Mouse (Mus musculus): Measurements from ENCODE around the gene Aadat. TPM values are rescaled to one million over a fixed set of nuclear protein-coding genes. Genes with fewer than 3 reads are reported as not detected.
"Not testable (repeated sequence)": the region's sequence is repeated elsewhere in the genome, so short reads cannot be mapped to it uniquely, and the experiment has no call there.

Gene Aadat
- 7.0 and 13.7 TPM in 2 replicates for polyA plus RNA-seq (2014; fragmentation: Nextera tagmentation; extraction: Ambion mirVana)

DNA sequence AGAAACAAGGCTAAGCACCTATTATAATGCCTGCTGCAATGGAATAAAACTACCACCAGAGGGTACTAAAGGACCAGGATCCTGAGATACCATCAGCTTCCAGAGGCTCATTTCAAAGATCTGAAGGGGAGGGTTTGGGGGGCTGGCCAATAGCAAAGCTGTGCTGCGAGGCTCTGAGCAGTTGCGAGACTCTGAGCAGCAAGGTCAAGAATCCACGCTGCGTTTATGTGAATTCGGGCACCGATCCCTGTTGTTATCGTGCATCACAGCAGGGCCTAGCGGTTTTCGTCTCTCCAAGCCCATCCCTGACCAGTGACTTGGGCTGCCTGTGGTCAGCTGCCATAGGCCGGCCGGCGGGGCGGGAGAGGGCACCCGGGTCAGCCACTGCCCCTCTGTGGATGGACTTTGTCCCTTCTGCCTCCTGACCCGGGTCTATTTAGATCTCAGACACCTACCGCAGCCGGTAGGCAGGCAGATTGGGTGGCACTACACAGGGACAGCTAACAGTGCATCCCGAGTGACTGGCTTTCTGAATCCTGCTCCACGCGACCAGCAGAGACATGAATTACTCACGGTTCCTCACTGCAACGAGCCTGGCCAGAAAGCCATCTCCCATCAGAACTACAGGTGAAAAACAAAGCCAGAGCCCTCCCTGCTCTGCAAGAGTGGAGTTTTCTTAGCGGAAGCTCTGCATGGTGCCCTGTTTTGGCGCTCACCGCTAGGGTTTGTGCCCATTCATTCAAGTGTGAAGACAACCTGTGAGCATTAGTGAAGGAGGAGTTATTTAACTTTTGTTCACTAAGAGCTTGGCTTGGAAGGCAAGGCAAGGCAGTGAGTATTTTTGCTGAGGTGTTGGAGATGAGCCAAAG is at the start of gene Aadat:
Aadat (plus strand) TSS at position 280 of the 869 bp plus-strand sequence.
- H3K4me1 ChIP-seq (ENCODE audit: control insufficient read depth, insufficient read depth, low read length) = no peaks in the 10 kb centered on the region
- peak within 1 kb of the TSS; percentile 92 for H3K4me2 ChIP-seq (replicated peaks; ENCODE audit: low read depth, low read length)
- peak within 1 kb of the TSS; percentile 61 for H3K9ac ChIP-seq (ENCODE audit: low read depth, low read length)
- H3K27me3 ChIP-seq (ENCODE audit: control insufficient read depth, insufficient read depth, low read length) = no peaks in the 10 kb centered on the region
- H3K27ac ChIP-seq (ENCODE audit: low read depth, low read length) = peak within 1 kb of the TSS; percentile 15; the same call in 1 of the 2 replicates
- WGBS = under 1% methylated on average over 25 of the region's 25 CpGs
- H3K9me3 ChIP-seq (ENCODE audit: control insufficient read depth, low read length) = no peaks in the 10 kb centered on the region
- no peaks in the 10 kb centered on the region for H3K36me3 ChIP-seq (ENCODE audit: control insufficient read depth, insufficient read depth, low read length)
- peak within 1 kb of the TSS; percentile 53 for H3K4me3 ChIP-seq (ENCODE audit: low read length)
- ATAC-seq (ENCODE audit: low FRiP score, low TSS enrichment) = peak; percentile 95

DNA sequence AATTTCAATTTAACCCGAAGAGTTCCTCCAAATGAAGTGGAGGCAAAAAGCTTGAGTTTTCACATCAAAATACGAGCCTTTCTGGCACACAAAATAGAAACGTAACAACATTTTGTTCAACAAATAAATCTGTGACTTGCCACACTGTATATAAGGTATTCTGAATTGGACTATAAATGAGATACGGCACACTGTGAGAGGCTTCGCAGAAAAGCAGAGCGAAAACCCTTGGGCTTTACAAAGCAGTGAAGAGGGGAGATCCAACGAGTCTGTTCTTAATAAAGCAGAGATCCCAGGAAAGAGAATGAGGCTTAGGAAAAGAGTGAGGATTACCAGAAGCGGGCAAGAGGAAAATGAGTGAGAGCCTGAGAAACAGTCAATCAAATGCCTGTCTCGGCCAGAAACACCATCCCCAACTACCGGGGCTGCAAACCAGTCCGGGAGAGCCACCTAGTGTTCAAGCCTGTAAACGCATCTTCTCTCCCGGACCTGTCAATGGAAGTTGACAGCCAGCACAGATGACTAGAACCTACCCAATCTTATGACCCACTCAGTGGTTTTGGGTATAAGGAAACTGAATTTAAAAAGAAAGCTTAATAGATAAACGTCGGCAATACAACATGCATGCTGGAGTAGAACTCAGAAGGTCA is 38.9 kb upstream of the Aadat start:
- ATAC-seq (ENCODE audit: low FRiP score, low TSS enrichment) = peak; percentile 76; the same call in 1 of the 2 replicates

DNA sequence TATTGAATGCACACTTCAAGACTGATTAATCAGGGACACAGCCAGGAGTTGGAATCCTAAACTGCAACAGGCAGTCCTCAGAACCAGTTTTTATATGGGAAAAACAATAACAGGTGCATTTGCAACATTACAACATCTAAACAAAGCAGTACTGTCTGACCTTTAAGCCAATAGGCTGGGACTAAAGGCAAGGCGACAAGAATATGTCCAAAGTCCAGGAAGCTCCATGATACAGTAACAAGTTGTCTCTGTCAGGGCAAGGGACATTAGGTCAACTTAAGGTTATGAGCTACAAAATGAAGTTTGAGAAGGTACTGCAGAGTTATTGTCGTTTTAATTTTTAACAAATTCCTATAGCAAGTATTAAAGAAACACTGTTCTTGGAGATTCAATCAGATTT is 15.6 kb upstream of the Aadat start:
- H3K4me2 ChIP-seq (replicated peaks; ENCODE audit: low read depth, low read length) = no peak overlapping the region
- ATAC-seq (ENCODE audit: low FRiP score, low TSS enrichment) = no peak
- 77% methylated on average over 2 of the region's 2 CpGs for WGBS
- H3K9me3 ChIP-seq (ENCODE audit: control insufficient read depth, low read length) = no peaks in the 10 kb centered on the region
- H3K27me3 ChIP-seq (ENCODE audit: control insufficient read depth, insufficient read depth, low read length) = no peaks in the 10 kb centered on the region
- H3K9ac ChIP-seq (ENCODE audit: low read depth, low read length) = no peak overlapping the region
- H3K27ac ChIP-seq (ENCODE audit: low read depth, low read length) = no peak overlapping the region
- H3K36me3 ChIP-seq (ENCODE audit: control insufficient read depth, insufficient read depth, low read length) = no peaks in the 10 kb centered on the region
- H3K4me3 ChIP-seq (ENCODE audit: low read length) = no peak overlapping the region
- H3K4me1 ChIP-seq (ENCODE audit: control insufficient read depth, insufficient read depth, low read length) = no peaks in the 10 kb centered on the region

More for the DNA sequence above, 38.9 kb upstream of the Aadat start:
- no peak overlapping the region for H3K9ac ChIP-seq (ENCODE audit: low read depth, low read length)
- H3K9me3 ChIP-seq (ENCODE audit: control insufficient read depth, low read length) = no peaks in the 10 kb centered on the region
- WGBS = 37% methylated on average over 15 of the region's 15 CpGs
- no peak overlapping the region; the same call in 1 of the 2 replicates for H3K4me2 ChIP-seq (replicated peaks; ENCODE audit: low read depth, low read length)
- no peaks in the 10 kb centered on the region for H3K36me3 ChIP-seq (ENCODE audit: control insufficient read depth, insufficient read depth, low read length)
- no peaks in the 10 kb centered on the region for H3K27me3 ChIP-seq (ENCODE audit: control insufficient read depth, insufficient read depth, low read length)
- no peaks in the 10 kb centered on the region for H3K4me1 ChIP-seq (ENCODE audit: control insufficient read depth, insufficient read depth, low read length)
- no peak overlapping the region for H3K4me3 ChIP-seq (ENCODE audit: low read length)
- no peak overlapping the region for H3K27ac ChIP-seq (ENCODE audit: low read depth, low read length)

DNA sequence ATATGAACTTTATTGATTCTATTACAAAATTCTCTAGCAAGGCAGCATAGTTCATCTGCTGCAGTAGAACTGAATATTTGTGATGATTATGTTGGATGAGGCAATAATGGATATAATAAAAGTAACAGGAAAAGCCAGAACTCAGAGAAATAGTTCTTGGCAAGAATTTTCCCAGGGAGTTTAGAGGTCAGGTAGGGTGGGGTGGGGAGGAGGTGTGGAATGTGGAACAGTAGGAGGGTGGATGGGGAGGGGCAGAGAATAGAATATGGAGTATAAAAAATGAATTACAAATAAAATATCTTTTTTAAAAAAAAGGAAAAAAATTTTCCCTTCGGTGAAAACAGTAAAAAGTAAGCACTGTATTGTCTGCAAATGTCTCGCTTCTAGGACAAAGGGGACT is 13.9 kb upstream of the Aadat start:
- Histone ChIP-seq H3K9me3 (ENCODE audit: control insufficient read depth, low read length) (no peaks in the 10 kb centered on the region), H3K36me3 (ENCODE audit: control insufficient read depth, insufficient read depth, low read length) (no peaks in the 10 kb centered on the region), H3K27ac (ENCODE audit: low read depth, low read length) (no peak overlapping the region), H3K27me3 (ENCODE audit: control insufficient read depth, insufficient read depth, low read length) (no peaks in the 10 kb centered on the region), H3K4me2 (replicated peaks; ENCODE audit: low read depth, low read length) (no peak overlapping the region), H3K9ac (ENCODE audit: low read depth, low read length) (no peak overlapping the region), H3K4me3 (ENCODE audit: low read length) (no peak overlapping the region), H3K4me1 (ENCODE audit: control insufficient read depth, insufficient read depth, low read length) (no peaks in the 10 kb centered on the region)
- 95% methylated on average over 2 of the region's 2 CpGs for WGBS
- ATAC-seq (ENCODE audit: low FRiP score, low TSS enrichment) = no peak

DNA sequence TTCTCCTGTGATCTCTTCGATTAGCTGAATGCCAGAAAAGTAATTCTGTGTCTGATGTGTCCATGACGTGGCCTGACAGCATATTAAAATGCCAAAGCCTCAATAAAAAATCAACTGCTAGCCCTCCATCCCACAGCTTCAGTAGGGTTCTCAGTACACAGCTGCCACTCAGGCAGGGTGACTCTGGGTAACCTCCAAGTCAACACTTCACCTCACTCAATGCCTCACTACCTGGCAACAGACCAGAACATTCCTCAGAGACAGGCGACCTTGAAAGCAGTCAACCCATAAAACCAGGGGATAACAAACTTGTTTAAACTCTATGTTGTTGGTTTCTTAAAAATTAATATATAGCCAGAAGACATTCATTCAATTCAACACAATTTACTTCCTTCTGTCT is 13.3 kb upstream of the Aadat start:
- Histone ChIP-seq H3K9me3 (ENCODE audit: control insufficient read depth, low read length) (no peaks in the 10 kb centered on the region), H3K9ac (ENCODE audit: low read depth, low read length) (no peak overlapping the region), H3K27me3 (ENCODE audit: control insufficient read depth, insufficient read depth, low read length) (no peaks in the 10 kb centered on the region), H3K27ac (ENCODE audit: low read depth, low read length) (no peak overlapping the region), H3K36me3 (ENCODE audit: control insufficient read depth, insufficient read depth, low read length) (no peaks in the 10 kb centered on the region), H3K4me3 (ENCODE audit: low read length) (no peak overlapping the region), H3K4me2 (replicated peaks; ENCODE audit: low read depth, low read length) (no peak overlapping the region), H3K4me1 (ENCODE audit: control insufficient read depth, insufficient read depth, low read length) (no peaks in the 10 kb centered on the region)
- ATAC-seq (ENCODE audit: low FRiP score, low TSS enrichment) = peak; percentile 72; the same call in 1 of the 2 replicates
- 41% methylated on average over 3 of the region's 3 CpGs for WGBS

DNA sequence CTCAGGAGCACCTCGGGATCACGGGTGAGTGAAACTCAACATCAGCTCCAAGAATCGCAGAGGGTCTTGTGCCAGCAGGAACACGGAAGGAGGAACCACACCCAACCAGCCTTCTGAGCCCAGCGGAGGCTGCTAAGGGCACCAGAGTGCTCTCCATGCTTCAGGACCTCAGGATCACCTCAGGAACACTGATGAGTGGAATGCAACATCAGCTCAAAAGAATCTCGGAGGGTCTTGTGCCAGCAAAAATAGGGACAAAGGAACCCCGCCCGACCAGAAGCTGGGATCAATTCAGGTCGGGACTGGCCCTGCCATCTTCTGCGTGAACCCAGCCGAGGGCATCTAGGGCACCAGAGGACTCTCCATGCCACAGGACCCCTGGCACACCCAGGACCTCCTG is 11.1 kb upstream of the Aadat start:
- H3K4me3 ChIP-seq (ENCODE audit: low read length) = no peak overlapping the region
- H3K27ac ChIP-seq (ENCODE audit: low read depth, low read length) = no peak overlapping the region
- H3K4me2 ChIP-seq (replicated peaks; ENCODE audit: low read depth, low read length) = no peak overlapping the region
- H3K27me3 ChIP-seq (ENCODE audit: control insufficient read depth, insufficient read depth, low read length) = no peaks in the 10 kb centered on the region
- 91% methylated on average over 11 of the region's 11 CpGs for WGBS
- H3K9me3 ChIP-seq (ENCODE audit: control insufficient read depth, low read length) = no peaks in the 10 kb centered on the region
- no peak for ATAC-seq (ENCODE audit: low FRiP score, low TSS enrichment)
- H3K4me1 ChIP-seq (ENCODE audit: control insufficient read depth, insufficient read depth, low read length) = no peaks in the 10 kb centered on the region
- H3K36me3 ChIP-seq (ENCODE audit: control insufficient read depth, insufficient read depth, low read length) = no peaks in the 10 kb centered on the region
- no peak overlapping the region for H3K9ac ChIP-seq (ENCODE audit: low read depth, low read length)

DNA sequence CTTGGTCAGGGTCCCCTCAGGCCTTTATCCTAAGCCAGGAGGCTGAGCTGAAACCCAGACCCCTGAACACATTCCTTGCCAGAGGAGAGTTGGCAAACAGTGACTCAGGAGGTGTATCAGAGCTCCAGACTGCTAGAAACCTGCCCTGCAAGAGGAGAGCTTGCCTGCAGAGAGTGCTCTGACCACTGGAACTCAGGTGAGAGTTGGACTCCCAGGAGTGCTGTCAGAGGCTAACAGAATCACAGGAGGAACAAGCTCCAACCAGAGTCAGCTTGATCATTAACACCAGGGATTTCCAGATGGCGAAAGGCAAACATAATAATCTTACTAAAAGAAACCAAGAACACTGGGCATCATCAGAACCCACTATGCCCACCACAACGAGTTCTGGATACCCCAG is 10.7 kb upstream of the Aadat start:
- 87% methylated on average over 2 of the region's 2 CpGs for WGBS
- not testable (repeated sequence) for H3K9me3 ChIP-seq (ENCODE audit: control insufficient read depth, low read length); H3K36me3 ChIP-seq (ENCODE audit: control insufficient read depth, insufficient read depth, low read length); H3K4me2 ChIP-seq (replicated peaks; ENCODE audit: low read depth, low read length); H3K9ac ChIP-seq (ENCODE audit: low read depth, low read length); H3K4me3 ChIP-seq (ENCODE audit: low read length); H3K27ac ChIP-seq (ENCODE audit: low read depth, low read length); ATAC-seq (ENCODE audit: low FRiP score, low TSS enrichment); H3K27me3 ChIP-seq (ENCODE audit: control insufficient read depth, insufficient read depth, low read length); H3K4me1 ChIP-seq (ENCODE audit: control insufficient read depth, insufficient read depth, low read length)

DNA sequence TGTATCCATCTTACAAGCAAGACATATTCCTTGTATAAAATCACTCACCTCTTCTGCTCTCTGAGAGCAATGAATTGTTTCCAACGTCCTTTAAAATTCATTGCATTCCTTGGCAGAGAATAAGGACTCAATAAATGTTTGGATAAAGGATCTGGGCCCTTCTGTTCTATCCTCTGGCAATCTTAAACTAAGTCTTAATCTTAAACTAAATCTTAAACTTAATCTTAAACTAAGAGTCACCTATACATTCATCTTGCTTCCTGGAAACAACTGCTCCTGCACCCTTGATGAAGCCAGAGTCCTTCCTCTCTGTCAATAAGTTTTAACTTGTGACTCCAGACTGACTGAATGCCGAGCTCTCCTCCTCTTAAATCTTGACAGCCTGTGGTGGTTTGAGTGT is 2.6 kb upstream of the Aadat start, which contains the start of gene Gm10283:
Gm10283 (minus strand) TSS at position 101 of the 400 bp plus-strand sequence.
- H3K9me3 ChIP-seq (ENCODE audit: control insufficient read depth, low read length) = no peaks in the 10 kb centered on the region
- WGBS = 24% methylated on average over 2 of the region's 2 CpGs
- H3K36me3 ChIP-seq (ENCODE audit: control insufficient read depth, insufficient read depth, low read length) = no peaks in the 10 kb centered on the region
- no peak for ATAC-seq (ENCODE audit: low FRiP score, low TSS enrichment)
- H3K9ac ChIP-seq (ENCODE audit: low read depth, low read length) = no peak within 1 kb of the TSS
- H3K4me1 ChIP-seq (ENCODE audit: control insufficient read depth, insufficient read depth, low read length) = no peaks in the 10 kb centered on the region
- no peak within 1 kb of the TSS for H3K4me2 ChIP-seq (replicated peaks; ENCODE audit: low read depth, low read length)
- H3K4me3 ChIP-seq (ENCODE audit: low read length) = no peak within 1 kb of the TSS
- H3K27ac ChIP-seq (ENCODE audit: low read depth, low read length) = no peak within 1 kb of the TSS
- H3K27me3 ChIP-seq (ENCODE audit: control insufficient read depth, insufficient read depth, low read length) = no peaks in the 10 kb centered on the region

DNA sequence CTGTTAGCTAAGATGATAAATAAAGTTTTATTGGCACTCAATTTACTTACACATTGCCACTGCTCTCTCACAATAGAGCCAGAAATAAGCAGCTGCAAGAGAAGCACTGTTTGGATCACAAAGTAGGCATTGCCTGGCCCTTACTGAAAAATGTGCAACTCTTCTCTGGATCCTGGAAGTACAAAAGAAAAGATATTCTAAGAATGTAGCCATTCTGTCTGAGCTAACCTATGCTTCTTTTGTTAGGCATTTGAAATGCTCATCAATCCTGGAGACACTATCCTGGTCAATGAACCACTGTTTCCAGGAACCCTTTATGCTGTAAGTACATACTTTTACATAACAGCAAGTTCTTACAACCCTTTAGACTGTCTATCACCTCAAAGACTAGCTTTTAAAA is 12.6 kb downstream of the Aadat start:
- H3K4me3 ChIP-seq (ENCODE audit: low read length) = no peak overlapping the region
- no peak overlapping the region for H3K4me2 ChIP-seq (replicated peaks; ENCODE audit: low read depth, low read length)
- ATAC-seq (ENCODE audit: low FRiP score, low TSS enrichment) = no peak
- no peaks in the 10 kb centered on the region for H3K27me3 ChIP-seq (ENCODE audit: control insufficient read depth, insufficient read depth, low read length)
- H3K9me3 ChIP-seq (ENCODE audit: control insufficient read depth, low read length) = no peaks in the 10 kb centered on the region
- no peak overlapping the region for H3K27ac ChIP-seq (ENCODE audit: low read depth, low read length)
- H3K4me1 ChIP-seq (ENCODE audit: control insufficient read depth, insufficient read depth, low read length) = no peaks in the 10 kb centered on the region
- H3K36me3 ChIP-seq (ENCODE audit: control insufficient read depth, insufficient read depth, low read length) = no peaks in the 10 kb centered on the region
- no peak overlapping the region for H3K9ac ChIP-seq (ENCODE audit: low read depth, low read length)

Data from kidney, embryonic 14.5 days (tissue).